Mouse (Mus musculus): Measurements from ENCODE around the gene Glis2. TPM values are rescaled to one million over a fixed set of nuclear protein-coding genes. Genes with fewer than 3 reads are reported as not detected.

Gene Glis2
- polyA plus RNA-seq, 1 experiment from 2014 or later: 31.3 TPM

DNA sequence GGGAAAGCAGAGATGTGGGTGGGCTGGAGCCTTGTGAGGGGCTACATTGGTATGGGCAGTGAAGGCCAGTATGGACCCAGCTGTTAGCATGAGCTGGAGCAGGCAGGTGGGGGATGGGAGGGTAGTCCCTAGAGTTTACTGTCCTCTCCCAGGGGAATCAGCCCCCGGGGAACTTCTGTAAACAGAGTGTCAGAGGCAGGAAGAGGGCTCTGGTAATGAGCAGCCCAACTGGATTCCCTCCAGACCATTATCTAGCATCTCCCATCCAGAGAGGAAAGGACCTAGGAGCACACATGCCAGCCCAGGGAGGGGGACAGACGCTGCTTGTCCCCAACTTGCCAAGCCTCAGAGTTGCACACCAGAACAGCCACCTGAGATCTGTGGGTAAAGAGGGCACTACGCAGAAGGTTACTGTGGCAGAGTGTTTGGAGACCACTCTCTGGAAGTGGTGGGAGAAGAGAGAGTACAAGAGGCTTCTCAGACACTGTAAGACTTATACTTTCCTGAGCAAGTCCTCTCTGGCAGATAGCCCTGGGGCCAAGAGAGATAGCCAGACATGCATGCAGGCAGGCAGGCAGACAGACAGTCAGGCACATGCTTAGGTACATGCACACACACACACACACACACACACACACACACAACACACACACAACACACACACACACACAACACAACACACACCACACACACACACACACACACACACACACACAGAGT is 46.8 kb downstream of the Glis2 start:
- Histone ChIP-seq H3K36me3 (ENCODE audit: control insufficient read depth, insufficient read depth, low read length) (no peaks in the 10 kb centered on the region), H3K27me3 (ENCODE audit: control insufficient read depth, insufficient read depth, low read length) (no peaks in the 10 kb centered on the region), H3K4me2 (ENCODE audit: low read depth, low read length, severe bottlenecking) (peak overlapping the region; percentile 68; the same call in 1 of the 2 replicates), H3K27ac (ENCODE audit: low read depth, low read length) (no peak overlapping the region; the same call in 1 of the 2 replicates), H3K4me1 (replicated peaks; ENCODE audit: control insufficient read depth, insufficient read depth, low read length) (peaks cover 14% of the 10 kb centered on the region), H3K4me3 (ENCODE audit: low read depth, low read length) (no peak overlapping the region), H3K9ac (ENCODE audit: low read length) (no peak overlapping the region), H3K9me3 (ENCODE audit: control insufficient read depth, low read length) (no peaks in the 10 kb centered on the region)
- WGBS: 57% methylated on average over 3 of the region's 3 CpGs
- DNase-seq (ENCODE audit: low spot score): no peak
- no peak for ATAC-seq (replicated peaks; ENCODE audit: low FRiP score)

DNA sequence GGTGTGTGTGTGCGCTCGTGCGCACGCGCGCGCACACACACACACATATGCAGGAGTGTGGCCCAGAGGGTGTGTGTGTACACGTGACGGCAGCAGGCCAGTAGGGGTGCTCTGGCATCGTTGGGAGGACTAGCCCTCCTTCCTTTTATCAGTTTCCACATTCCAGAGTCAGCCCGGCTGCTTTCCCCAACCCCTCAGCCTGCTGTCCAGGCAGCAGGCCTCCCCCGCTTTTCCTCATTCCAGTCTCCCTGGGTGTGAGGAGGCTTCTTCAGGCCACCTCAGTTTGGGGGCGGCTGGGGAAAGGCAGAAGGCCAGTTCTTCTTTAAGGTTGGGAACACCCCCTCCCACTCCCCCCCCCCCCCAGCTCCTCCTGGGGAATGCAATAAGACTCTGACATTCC is 47.7 kb downstream of the Glis2 start:
- Histone ChIP-seq H3K9ac (ENCODE audit: low read length) (no peak overlapping the region), H3K4me1 (replicated peaks; ENCODE audit: control insufficient read depth, insufficient read depth, low read length) (peaks cover 14% of the 10 kb centered on the region), H3K27ac (ENCODE audit: low read depth, low read length) (peak overlapping the region; percentile 21; the same call in 1 of the 2 replicates), H3K27me3 (ENCODE audit: control insufficient read depth, insufficient read depth, low read length) (no peaks in the 10 kb centered on the region), H3K4me3 (ENCODE audit: low read depth, low read length) (no peak overlapping the region), H3K36me3 (ENCODE audit: control insufficient read depth, insufficient read depth, low read length) (no peaks in the 10 kb centered on the region), H3K9me3 (ENCODE audit: control insufficient read depth, low read length) (no peaks in the 10 kb centered on the region), H3K4me2 (ENCODE audit: low read depth, low read length, severe bottlenecking) (peak overlapping the region; percentile 27; the same call in 1 of the 2 replicates)
- DNase-seq (ENCODE audit: low spot score) (peak; percentile 73), ATAC-seq (replicated peaks; ENCODE audit: low FRiP score) (peak; percentile 43)
- WGBS: 32% methylated on average over 13 of the region's 13 CpGs

DNA sequence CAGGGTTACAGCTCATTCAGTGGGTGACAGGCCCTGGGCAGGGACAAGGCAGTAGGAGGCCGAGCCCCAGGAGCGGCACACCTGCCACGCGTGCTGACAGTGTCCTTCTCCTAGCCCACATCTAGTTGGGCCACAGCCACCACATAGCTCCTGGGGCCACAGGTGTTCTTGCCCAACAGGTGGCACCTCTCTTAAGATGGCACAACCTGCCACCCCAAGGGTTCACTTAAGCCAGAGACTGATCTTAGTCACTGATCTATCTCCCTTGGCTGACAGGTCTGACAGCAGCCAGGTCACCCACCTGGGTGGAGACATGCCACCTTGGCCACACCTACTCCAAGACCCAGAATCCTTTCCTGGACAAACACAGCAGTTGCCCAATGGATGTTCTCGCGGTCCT is 48.4 kb downstream of the Glis2 start:
- H3K27ac ChIP-seq (ENCODE audit: low read depth, low read length): no peak overlapping the region; the same call in 1 of the 2 replicates
- H3K4me2 ChIP-seq (ENCODE audit: low read depth, low read length, severe bottlenecking): no peak overlapping the region
- no peaks in the 10 kb centered on the region for H3K9me3 ChIP-seq (ENCODE audit: control insufficient read depth, low read length)
- DNase-seq (ENCODE audit: low spot score): no peak
- H3K36me3 ChIP-seq (ENCODE audit: control insufficient read depth, insufficient read depth, low read length): no peaks in the 10 kb centered on the region
- no peak overlapping the region for H3K9ac ChIP-seq (ENCODE audit: low read length)
- peaks cover 14% of the 10 kb centered on the region for H3K4me1 ChIP-seq (replicated peaks; ENCODE audit: control insufficient read depth, insufficient read depth, low read length)
- ATAC-seq (replicated peaks; ENCODE audit: low FRiP score): no peak
- H3K4me3 ChIP-seq (ENCODE audit: low read depth, low read length): no peak overlapping the region
- no peaks in the 10 kb centered on the region for H3K27me3 ChIP-seq (ENCODE audit: control insufficient read depth, insufficient read depth, low read length)
- WGBS: 85% methylated on average over 6 of the region's 6 CpGs

DNA sequence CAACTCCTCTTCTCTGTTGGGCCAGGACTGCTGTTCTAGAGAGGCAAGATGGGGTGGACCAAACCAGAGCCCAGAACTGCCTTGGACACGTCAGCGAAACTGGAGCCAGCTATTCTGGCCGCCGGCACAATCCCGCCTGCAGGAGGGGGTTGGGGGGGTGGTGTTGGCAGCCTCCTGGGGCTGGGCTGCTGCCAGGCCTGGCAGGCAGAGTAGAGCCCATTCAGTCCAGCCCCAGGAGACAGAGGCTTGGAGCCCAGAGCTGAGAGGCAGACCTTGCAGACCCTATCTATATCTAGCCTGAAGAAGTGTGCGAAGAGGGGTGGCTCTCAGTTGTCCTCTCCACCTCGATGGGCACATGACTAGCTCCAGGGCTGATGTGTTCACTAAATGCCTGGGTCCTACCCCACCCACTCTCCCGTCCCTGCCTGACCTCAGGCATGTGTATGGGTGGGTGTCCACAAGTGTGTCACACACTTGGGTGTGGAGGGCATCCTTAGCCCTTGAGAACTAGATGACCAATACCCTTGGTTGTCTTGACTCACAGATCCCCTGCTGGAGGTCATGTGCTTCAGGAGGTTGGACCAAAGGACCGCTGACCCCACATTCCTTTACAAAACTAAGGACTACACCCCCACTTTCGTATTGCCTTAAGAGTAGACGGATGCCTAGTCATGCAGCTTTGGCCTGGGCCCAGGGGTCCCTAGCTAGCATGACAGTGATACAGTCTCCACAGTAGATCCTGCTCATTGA is 49.3 kb downstream of the Glis2 start:
- H3K4me2 ChIP-seq (ENCODE audit: low read depth, low read length, severe bottlenecking): no peak overlapping the region
- no peak for DNase-seq (ENCODE audit: low spot score)
- peaks cover 14% of the 10 kb centered on the region for H3K4me1 ChIP-seq (replicated peaks; ENCODE audit: control insufficient read depth, insufficient read depth, low read length)
- H3K4me3 ChIP-seq (ENCODE audit: low read depth, low read length): no peak overlapping the region
- H3K27me3 ChIP-seq (ENCODE audit: control insufficient read depth, insufficient read depth, low read length): no peaks in the 10 kb centered on the region
- no peak overlapping the region for H3K9ac ChIP-seq (ENCODE audit: low read length)
- no peak overlapping the region for H3K27ac ChIP-seq (ENCODE audit: low read depth, low read length)
- WGBS: 80% methylated on average over 11 of the region's 11 CpGs
- no peak for ATAC-seq (replicated peaks; ENCODE audit: low FRiP score)
- no peaks in the 10 kb centered on the region for H3K9me3 ChIP-seq (ENCODE audit: control insufficient read depth, low read length)
- no peaks in the 10 kb centered on the region for H3K36me3 ChIP-seq (ENCODE audit: control insufficient read depth, insufficient read depth, low read length)

DNA sequence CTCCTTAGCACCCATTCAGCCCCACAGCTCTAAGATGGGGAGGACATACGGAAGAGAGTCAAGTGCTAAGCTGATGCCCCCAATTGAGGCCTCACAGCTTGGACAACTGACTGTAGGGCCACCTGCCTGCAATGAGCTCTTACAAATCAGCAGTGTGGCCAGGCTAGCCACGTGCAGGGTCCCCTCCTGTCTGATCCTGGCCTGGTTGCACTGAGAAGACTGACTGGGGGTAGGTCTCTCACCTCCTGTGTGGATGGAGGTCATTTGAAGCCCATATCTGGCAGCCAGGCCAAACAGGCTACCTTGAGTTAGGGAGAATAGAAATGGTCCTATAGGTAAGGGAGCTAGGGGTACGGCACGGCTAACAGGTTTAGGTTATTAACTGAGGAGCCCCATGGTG is 51.4 kb downstream of the Glis2 start:
- 87% methylated on average over 4 of the region's 4 CpGs for WGBS
- no peaks in the 10 kb centered on the region; the same call in 1 of the 2 replicates for H3K36me3 ChIP-seq (ENCODE audit: control insufficient read depth, insufficient read depth, low read length)
- no peak overlapping the region for H3K4me2 ChIP-seq (ENCODE audit: low read depth, low read length, severe bottlenecking)
- DNase-seq (ENCODE audit: low spot score) (no peak), ATAC-seq (replicated peaks; ENCODE audit: low FRiP score) (no peak)
- peaks cover 10% of the 10 kb centered on the region; the same call in 1 of the 2 replicates for H3K4me1 ChIP-seq (replicated peaks; ENCODE audit: control insufficient read depth, insufficient read depth, low read length)
- no peaks in the 10 kb centered on the region for H3K27me3 ChIP-seq (ENCODE audit: control insufficient read depth, insufficient read depth, low read length)
- no peak overlapping the region for H3K27ac ChIP-seq (ENCODE audit: low read depth, low read length)
- no peak overlapping the region for H3K9ac ChIP-seq (ENCODE audit: low read length)
- H3K4me3 ChIP-seq (ENCODE audit: low read depth, low read length): no peak overlapping the region
- no peaks in the 10 kb centered on the region for H3K9me3 ChIP-seq (ENCODE audit: control insufficient read depth, low read length)

DNA sequence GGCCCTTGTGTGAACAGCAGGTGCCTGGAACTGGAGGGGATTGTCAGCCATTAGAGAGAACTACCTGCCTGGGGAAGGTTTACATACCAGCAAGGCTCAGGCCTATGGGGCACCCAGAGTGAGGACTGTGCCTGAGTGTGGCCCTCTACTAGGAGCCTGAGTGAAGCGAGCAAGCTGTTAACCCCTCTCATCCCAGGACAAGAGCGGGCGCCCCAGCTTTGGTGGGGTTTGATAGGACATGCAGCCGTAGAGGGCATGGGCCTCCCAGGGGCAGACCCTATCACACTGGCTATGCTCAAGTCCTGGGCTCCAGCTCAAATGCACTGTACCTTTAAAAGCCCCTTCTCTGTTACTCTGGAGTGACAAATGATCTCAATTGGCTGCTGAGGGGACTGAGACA is 52.3 kb downstream of the Glis2 start:
- DNase-seq (ENCODE audit: low spot score) (no peak), ATAC-seq (replicated peaks; ENCODE audit: low FRiP score) (no peak)
- Histone ChIP-seq H3K4me3 (ENCODE audit: low read depth, low read length) (no peak overlapping the region), H3K4me1 (replicated peaks; ENCODE audit: control insufficient read depth, insufficient read depth, low read length) (peaks cover 9% of the 10 kb centered on the region; the same call in 1 of the 2 replicates), H3K27ac (ENCODE audit: low read depth, low read length) (no peak overlapping the region), H3K36me3 (ENCODE audit: control insufficient read depth, insufficient read depth, low read length) (no peaks in the 10 kb centered on the region; the same call in 1 of the 2 replicates), H3K27me3 (ENCODE audit: control insufficient read depth, insufficient read depth, low read length) (no peaks in the 10 kb centered on the region), H3K9ac (ENCODE audit: low read length) (no peak overlapping the region), H3K4me2 (ENCODE audit: low read depth, low read length, severe bottlenecking) (no peak overlapping the region), H3K9me3 (ENCODE audit: control insufficient read depth, low read length) (no peaks in the 10 kb centered on the region)
- WGBS: 73% methylated on average over 4 of the region's 4 CpGs

DNA sequence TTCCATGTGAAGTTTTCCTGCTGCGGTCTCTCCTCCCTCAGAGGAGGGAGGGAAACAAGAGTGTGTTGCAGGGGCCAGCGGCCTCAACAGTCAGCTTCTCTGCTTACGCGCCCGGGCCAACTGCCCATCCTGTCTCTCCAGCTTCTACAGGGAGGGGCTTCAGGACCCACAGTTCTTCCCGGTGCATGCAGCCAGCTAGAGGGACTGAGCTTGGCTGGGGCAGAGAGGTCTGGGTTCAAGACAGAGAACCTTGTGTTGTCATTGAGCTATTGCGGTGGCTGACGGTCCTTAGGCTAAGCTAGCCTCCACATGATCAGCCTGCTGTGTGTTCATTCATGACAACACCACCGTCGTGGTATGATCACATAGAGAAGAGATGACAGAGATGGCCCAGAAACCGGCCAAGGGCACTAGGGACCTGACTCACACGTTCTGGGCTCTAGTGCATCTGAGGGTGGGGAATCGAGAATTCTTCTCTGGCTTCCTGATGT is 53.2 kb downstream of the Glis2 start:
- peaks cover 4% of the 10 kb centered on the region; the same call in 1 of the 2 replicates for H3K4me1 ChIP-seq (replicated peaks; ENCODE audit: control insufficient read depth, insufficient read depth, low read length)
- no peak for DNase-seq (ENCODE audit: low spot score)
- H3K4me2 ChIP-seq (ENCODE audit: low read depth, low read length, severe bottlenecking): no peak overlapping the region
- H3K4me3 ChIP-seq (ENCODE audit: low read depth, low read length): no peak overlapping the region
- no peaks in the 10 kb centered on the region; the same call in 1 of the 2 replicates for H3K36me3 ChIP-seq (ENCODE audit: control insufficient read depth, insufficient read depth, low read length)
- no peaks in the 10 kb centered on the region for H3K27me3 ChIP-seq (ENCODE audit: control insufficient read depth, insufficient read depth, low read length)
- no peak overlapping the region for H3K27ac ChIP-seq (ENCODE audit: low read depth, low read length)
- H3K9me3 ChIP-seq (ENCODE audit: control insufficient read depth, low read length): no peaks in the 10 kb centered on the region
- ATAC-seq (replicated peaks; ENCODE audit: low FRiP score): no peak
- no peak overlapping the region for H3K9ac ChIP-seq (ENCODE audit: low read length)
- 84% methylated on average over 13 of the region's 13 CpGs for WGBS

DNA sequence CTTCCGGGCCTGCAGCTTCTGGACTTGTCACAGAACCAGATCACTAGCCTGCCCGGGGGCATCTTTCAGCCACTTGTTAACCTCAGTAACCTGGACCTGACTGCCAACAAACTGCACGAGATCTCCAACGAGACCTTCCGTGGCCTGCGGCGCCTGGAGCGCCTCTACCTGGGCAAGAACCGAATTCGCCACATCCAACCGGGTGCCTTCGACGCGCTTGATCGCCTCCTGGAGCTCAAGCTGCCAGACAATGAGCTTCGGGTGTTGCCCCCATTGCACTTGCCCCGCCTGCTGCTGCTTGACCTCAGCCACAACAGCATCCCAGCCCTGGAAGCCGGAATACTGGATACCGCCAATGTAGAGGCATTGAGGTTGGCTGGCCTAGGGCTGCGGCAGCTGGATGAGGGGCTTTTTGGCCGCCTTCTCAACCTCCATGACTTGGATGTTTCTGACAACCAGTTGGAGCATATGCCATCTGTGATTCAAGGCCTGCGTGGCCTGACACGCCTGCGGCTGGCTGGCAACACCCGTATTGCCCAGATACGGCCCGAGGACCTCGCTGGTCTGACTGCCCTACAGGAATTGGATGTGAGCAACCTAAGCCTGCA is 54.0 kb downstream of the Glis2 start:
- Histone ChIP-seq H3K4me2 (ENCODE audit: low read depth, low read length, severe bottlenecking) (no peak overlapping the region), H3K9me3 (ENCODE audit: control insufficient read depth, low read length) (no peaks in the 10 kb centered on the region), H3K9ac (ENCODE audit: low read length) (no peak overlapping the region), H3K36me3 (ENCODE audit: control insufficient read depth, insufficient read depth, low read length) (no peaks in the 10 kb centered on the region; the same call in 1 of the 2 replicates), H3K27me3 (ENCODE audit: control insufficient read depth, insufficient read depth, low read length) (no peaks in the 10 kb centered on the region), H3K27ac (ENCODE audit: low read depth, low read length) (no peak overlapping the region), H3K4me1 (replicated peaks; ENCODE audit: control insufficient read depth, insufficient read depth, low read length) (peaks cover 1% of the 10 kb centered on the region; the same call in 1 of the 2 replicates), H3K4me3 (ENCODE audit: low read depth, low read length) (no peak overlapping the region)
- no peak for DNase-seq (ENCODE audit: low spot score)
- 86% methylated on average over 28 of the region's 28 CpGs for WGBS
- no peak for ATAC-seq (replicated peaks; ENCODE audit: low FRiP score)

All from forebrain, embryonic 11.5 days (tissue).